Mouse (Mus musculus): Measurements from ENCODE around the gene Tm9sf4. TPM values are rescaled to one million over a fixed set of nuclear protein-coding genes. Genes with fewer than 3 reads are reported as not detected.
A peak's percentile ranks its signal among the peaks of the same experiment; 100 is the strongest.

Gene Tm9sf4
- polyA plus RNA-seq, 1 experiment: 42.5 TPM

DNA sequence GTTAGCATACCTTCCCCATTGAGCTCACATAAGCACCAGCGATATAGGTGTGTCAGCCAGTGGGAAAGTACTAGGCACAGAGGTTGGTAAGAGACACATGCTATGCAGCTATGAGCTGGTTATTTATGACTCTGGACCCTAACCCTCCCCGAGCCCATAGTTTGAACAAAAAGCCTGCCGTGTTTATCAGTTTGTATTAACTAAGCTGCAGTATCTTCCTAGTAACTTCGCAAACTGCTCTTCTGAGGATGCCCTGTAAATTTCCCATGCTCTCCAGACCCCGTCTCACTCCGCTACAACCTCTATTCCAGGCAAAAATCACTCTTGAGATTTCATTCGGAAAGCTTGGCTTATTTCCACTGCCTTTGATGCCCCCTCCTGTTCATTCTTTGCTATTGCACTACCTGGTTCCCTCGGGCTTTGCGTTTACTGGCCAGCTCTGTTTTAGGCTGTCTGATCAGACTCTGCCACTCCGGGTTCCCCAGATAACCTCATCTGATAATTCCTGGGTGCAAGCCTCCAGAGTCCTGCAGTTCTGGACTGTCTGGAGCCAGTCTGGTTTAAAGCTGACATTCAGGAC is 18.4 kb upstream of the Tm9sf4 start:
- Histone ChIP-seq H3K4me3 (ENCODE audit: control insufficient read depth, insufficient read depth, low read length) (no peak overlapping the region), H3K27ac (ENCODE audit: control insufficient read depth, insufficient read depth, low read length) (no peak overlapping the region), H3K4me1 (replicated peaks; ENCODE audit: control insufficient read depth, insufficient read depth, low read length) (no peaks in the 10 kb centered on the region), H3K36me3 (ENCODE audit: control insufficient read depth, insufficient read depth, low read length) (no peaks in the 10 kb centered on the region), H3K27me3 (ENCODE audit: control insufficient read depth, insufficient read depth, low read length) (no peaks in the 10 kb centered on the region)
- peak; percentile 51 for DNase-seq
- TF ChIP-seq POLR2A (IDR thresholded peaks at IDR 0.05; ENCODE audit: control insufficient read depth, extremely low read depth, insufficient read depth, low read length, poor library complexity) (no peak), CTCF (IDR thresholded peaks at IDR 0.05; ENCODE audit: borderline replicate concordance, control insufficient read depth, extremely low read depth, insufficient read depth, low read length, poor library complexity) (no peak)
- WGBS: 42% methylated on average over 10 of the region's 10 CpGs

- Histone ChIP-seq H3K27me3 (ENCODE audit: control insufficient read depth, insufficient read depth, low read length) (no peaks in the 10 kb centered on the region), H3K36me3 (ENCODE audit: control insufficient read depth, insufficient read depth, low read length) (no peaks in the 10 kb centered on the region), H3K27ac (ENCODE audit: control insufficient read depth, insufficient read depth, low read length) (no peak overlapping the region), H3K4me1 (replicated peaks; ENCODE audit: control insufficient read depth, insufficient read depth, low read length) (no peaks in the 10 kb centered on the region), H3K4me3 (ENCODE audit: control insufficient read depth, insufficient read depth, low read length) (no peak overlapping the region)
- DNase-seq: no peak
- WGBS: 95% methylated on average over 5 of the region's 5 CpGs
- TF ChIP-seq CTCF (IDR thresholded peaks at IDR 0.05; ENCODE audit: borderline replicate concordance, control insufficient read depth, extremely low read depth, insufficient read depth, low read length, poor library complexity) (no peak), POLR2A (IDR thresholded peaks at IDR 0.05; ENCODE audit: control insufficient read depth, extremely low read depth, insufficient read depth, low read length, poor library complexity) (no peak)
Observed at GRCm38 (mm10) chr2:153145346-153145745, 15.8 kb upstream of the Tm9sf4 start.

DNA sequence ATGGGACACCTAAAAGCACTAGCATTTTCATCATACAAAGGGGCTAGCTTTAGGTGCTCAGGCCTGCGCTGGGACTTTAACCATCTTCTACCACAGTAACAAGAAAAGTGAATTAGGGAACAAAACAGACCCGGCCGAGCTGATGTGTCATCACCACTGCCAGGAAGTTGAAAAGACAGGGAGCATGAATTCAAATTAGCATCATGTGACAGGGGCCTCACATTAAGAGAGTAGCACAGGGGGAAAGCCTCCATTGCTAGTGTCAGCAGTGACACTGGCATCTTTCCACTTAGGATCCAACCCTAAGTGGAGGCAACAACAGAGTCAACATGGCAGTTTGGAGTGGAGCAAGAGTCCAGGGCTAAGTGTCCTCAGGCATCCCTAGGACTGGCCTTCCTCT is 13.9 kb upstream of the Tm9sf4 start:
- no peak for DNase-seq
- Histone ChIP-seq H3K27me3 (ENCODE audit: control insufficient read depth, insufficient read depth, low read length) (no peaks in the 10 kb centered on the region), H3K4me1 (replicated peaks; ENCODE audit: control insufficient read depth, insufficient read depth, low read length) (0 out of 2 replicates have a peak, but pooled peaks cover 2% of the 10 kb centered on the region), H3K27ac (ENCODE audit: control insufficient read depth, insufficient read depth, low read length) (no peak overlapping the region), H3K4me3 (ENCODE audit: control insufficient read depth, insufficient read depth, low read length) (no peak overlapping the region), H3K36me3 (ENCODE audit: control insufficient read depth, insufficient read depth, low read length) (no peaks in the 10 kb centered on the region)
- TF ChIP-seq CTCF (IDR thresholded peaks at IDR 0.05; ENCODE audit: borderline replicate concordance, control insufficient read depth, extremely low read depth, insufficient read depth, low read length, poor library complexity) (no peak), POLR2A (IDR thresholded peaks at IDR 0.05; ENCODE audit: control insufficient read depth, extremely low read depth, insufficient read depth, low read length, poor library complexity) (no peak)
- 66% methylated on average over 3 of the region's 3 CpGs for WGBS

DNA sequence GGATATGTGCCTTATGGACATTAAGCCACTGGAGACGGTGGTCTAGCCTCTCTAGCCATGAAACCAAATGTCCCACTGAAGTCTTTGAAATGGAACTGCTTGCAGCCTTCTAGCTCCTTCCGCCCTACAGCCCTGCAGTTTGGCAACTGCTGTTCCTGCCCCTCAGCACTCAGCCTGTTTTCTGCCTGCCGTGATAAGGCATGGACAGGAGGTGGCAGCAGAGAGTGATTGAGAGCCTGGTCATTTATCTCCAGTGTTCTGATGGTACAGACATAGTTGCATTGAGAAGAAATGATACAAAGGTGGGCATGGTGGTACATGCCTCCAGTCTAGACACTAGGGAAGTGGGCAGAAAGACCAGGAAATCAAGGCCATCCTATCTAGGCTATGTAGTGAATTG is 13.4 kb upstream of the Tm9sf4 start:
- H3K4me1 ChIP-seq (replicated peaks; ENCODE audit: control insufficient read depth, insufficient read depth, low read length): 0 out of 2 replicates have a peak, but pooled peaks cover 3% of the 10 kb centered on the region
- WGBS: 26% methylated on average over 3 of the region's 3 CpGs
- TF ChIP-seq CTCF (IDR thresholded peaks at IDR 0.05; ENCODE audit: borderline replicate concordance, control insufficient read depth, extremely low read depth, insufficient read depth, low read length, poor library complexity) (peak; percentile 66; the same call in 1 of the 2 replicates), POLR2A (IDR thresholded peaks at IDR 0.05; ENCODE audit: control insufficient read depth, extremely low read depth, insufficient read depth, low read length, poor library complexity) (no peak)
- no peaks in the 10 kb centered on the region for H3K36me3 ChIP-seq (ENCODE audit: control insufficient read depth, insufficient read depth, low read length)
- DNase-seq: peak; percentile 75
- no peak overlapping the region for H3K27ac ChIP-seq (ENCODE audit: control insufficient read depth, insufficient read depth, low read length)
- H3K4me3 ChIP-seq (ENCODE audit: control insufficient read depth, insufficient read depth, low read length): no peak overlapping the region
- no peaks in the 10 kb centered on the region for H3K27me3 ChIP-seq (ENCODE audit: control insufficient read depth, insufficient read depth, low read length)

- 91% methylated on average over 3 of the region's 3 CpGs for WGBS
- no peaks in the 10 kb centered on the region for H3K27me3 ChIP-seq (ENCODE audit: control insufficient read depth, insufficient read depth, low read length)
- TF ChIP-seq POLR2A (IDR thresholded peaks at IDR 0.05; ENCODE audit: control insufficient read depth, extremely low read depth, insufficient read depth, low read length, poor library complexity) (no peak), CTCF (IDR thresholded peaks at IDR 0.05; ENCODE audit: borderline replicate concordance, control insufficient read depth, extremely low read depth, insufficient read depth, low read length, poor library complexity) (no peak)
- no peak for DNase-seq
- no peak overlapping the region for H3K4me3 ChIP-seq (ENCODE audit: control insufficient read depth, insufficient read depth, low read length)
- H3K4me1 ChIP-seq (replicated peaks; ENCODE audit: control insufficient read depth, insufficient read depth, low read length): 0 out of 2 replicates have a peak, but pooled peaks cover 3% of the 10 kb centered on the region
- H3K27ac ChIP-seq (ENCODE audit: control insufficient read depth, insufficient read depth, low read length): no peak overlapping the region
- H3K36me3 ChIP-seq (ENCODE audit: control insufficient read depth, insufficient read depth, low read length): no peaks in the 10 kb centered on the region
Observed at GRCm38 (mm10) chr2:153149742-153150141, 11.4 kb upstream of the Tm9sf4 start.

DNA sequence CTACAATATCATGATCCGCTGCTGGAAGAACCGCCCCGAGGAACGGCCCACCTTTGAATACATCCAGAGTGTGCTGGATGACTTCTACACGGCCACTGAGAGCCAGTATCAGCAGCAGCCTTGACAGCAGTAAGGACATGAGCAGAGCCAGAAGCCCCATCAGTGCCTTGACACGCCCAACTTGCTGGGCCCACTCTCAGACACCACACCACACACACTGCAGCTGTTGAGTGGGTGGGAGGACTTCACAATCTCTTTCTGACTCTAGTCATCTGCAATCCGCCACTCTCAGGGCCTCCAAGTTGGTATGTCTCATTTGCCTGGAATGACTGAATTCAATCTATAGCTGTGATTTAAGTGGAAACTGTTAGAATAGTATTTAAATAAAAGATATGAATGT is 10.1 kb upstream of the Tm9sf4 start:
- Histone ChIP-seq H3K4me3 (ENCODE audit: control insufficient read depth, insufficient read depth, low read length) (no peak overlapping the region), H3K27ac (ENCODE audit: control insufficient read depth, insufficient read depth, low read length) (no peak overlapping the region), H3K36me3 (ENCODE audit: control insufficient read depth, insufficient read depth, low read length) (no peaks in the 10 kb centered on the region), H3K4me1 (replicated peaks; ENCODE audit: control insufficient read depth, insufficient read depth, low read length) (0 out of 2 replicates have a peak, but pooled peaks cover 3% of the 10 kb centered on the region), H3K27me3 (ENCODE audit: control insufficient read depth, insufficient read depth, low read length) (no peaks in the 10 kb centered on the region)
- TF ChIP-seq POLR2A (IDR thresholded peaks at IDR 0.05; ENCODE audit: control insufficient read depth, extremely low read depth, insufficient read depth, low read length, poor library complexity) (no peak), CTCF (IDR thresholded peaks at IDR 0.05; ENCODE audit: borderline replicate concordance, control insufficient read depth, extremely low read depth, insufficient read depth, low read length, poor library complexity) (no peak)
- no peak for DNase-seq
- 91% methylated on average over 7 of the region's 7 CpGs for WGBS

Measured in thymus, adult 2 months (tissue).